Mouse (Mus musculus): ENCODE data around the gene Trp53rka.

GRCm38 (mm10) chr2:165475412-165475811, 17.7 kb downstream of the Trp53rka start:
- TF ChIP-seq EP300 (optimal IDR thresholded peaks at IDR 0.05): no peak
- TF ChIP-seq CTCF (IDR thresholded peaks at IDR 0.05; ENCODE audit: low read depth): no peak

Data from stomach, postnatal 0 days (tissue).